Mouse (Mus musculus) ES-E14 (cell line): ENCODE data around the gene Foxl1. TPM values are rescaled to one million over a fixed set of nuclear protein-coding genes. Genes with fewer than 3 reads are reported as not detected.
A peak's percentile ranks its signal among the peaks of the same experiment; 100 is the strongest.

Source experiments
- DNase-seq: peaks from one replicate; pipeline ENCODE4 v3.0.0-alpha.2; 2013; ENCODE audit warnings: low read depth, low spot score
- H3K27ac ChIP-seq: 2 replicates; pipeline ENCODE4 v1.5.1; 2012; ENCODE audit warnings: low read depth, mild to moderate bottlenecking, low read length, moderate library complexity, mixed read lengths; ENCODE audit not compliant: poor library complexity, insufficient read depth, severe bottlenecking
- H3K36me3 ChIP-seq: 2 replicates; pipeline ENCODE4 v1.6.1; 2012; ENCODE audit warnings: mild to moderate bottlenecking, low read length, moderate library complexity, mixed read lengths; ENCODE audit not compliant: control insufficient read depth, poor library complexity, insufficient read depth, severe bottlenecking
- H3K4me1 ChIP-seq, 2 experiments: fragments of 150-350 bp in 1 of 2; sonication (generic) in 1 of 2; 2 replicates each; pipeline ENCODE4 v1.6.1; 2012; ENCODE audit warnings: low read length in 2 of 2, mild to moderate bottlenecking in 1 of 2, mixed read lengths in 1 of 2; ENCODE audit not compliant: control insufficient read depth in 2 of 2, insufficient read depth in 2 of 2, poor library complexity in 1 of 2
- H3K4me3 ChIP-seq, 2 experiments: fragments of 150-350 bp in 1 of 2; sonication (generic) in 1 of 2; 2 replicates each; pipeline ENCODE4 v1.5.1; 2012; ENCODE audit warnings: low read length in 2 of 2, low read depth in 1 of 2, mild to moderate bottlenecking in 1 of 2, mixed read lengths in 1 of 2; ENCODE audit not compliant: insufficient read depth in 1 of 2, poor library complexity in 1 of 2, severe bottlenecking in 1 of 2
- H3K9ac ChIP-seq: 2 replicates; pipeline ENCODE4 v1.6.1; 2012; ENCODE audit warnings: low read depth, mild to moderate bottlenecking, low read length, mixed read lengths; ENCODE audit not compliant: poor library complexity, insufficient read depth, severe bottlenecking
- H3K9me3 ChIP-seq: fragments of 150-350 bp; sonication (generic); 2 replicates; pipeline ENCODE4 v1.6.1; 2012; ENCODE audit warnings: low read depth, mild to moderate bottlenecking, low read length; ENCODE audit not compliant: control insufficient read depth, insufficient read depth
- CHD2 ChIP-seq: IDR thresholded peaks from 2 replicates; pipeline ENCODE4 v1.6.1; 2014; ENCODE audit warnings: mild to moderate bottlenecking, low read depth, low read length, inconsistent platforms
- HCFC1 ChIP-seq: IDR thresholded peaks from 2 replicates; pipeline ENCODE4 v1.6.1; 2012; ENCODE audit warnings: low read length, inconsistent platforms, borderline replicate concordance; ENCODE audit not compliant: insufficient read depth
- MAFK ChIP-seq: IDR thresholded peaks from 2 replicates; pipeline ENCODE4 v1.6.1; 2014; ENCODE audit warnings: mild to moderate bottlenecking, low read depth, low read length, inconsistent platforms; ENCODE audit not compliant: insufficient read depth
- ZC3H11A ChIP-seq: IDR thresholded peaks from 2 replicates; pipeline ENCODE4 v1.6.1; 2012; ENCODE audit warnings: low read depth, mild to moderate bottlenecking, inconsistent platforms, low read length, borderline replicate concordance
- ZNF384 ChIP-seq: IDR thresholded peaks from 2 replicates; pipeline ENCODE4 v1.6.1; 2012; ENCODE audit warnings: low read depth, low read length, inconsistent platforms
- in situ Hi-C, 2 experiments: fragments of 600-800 bp; cut with MboI; formaldehyde crosslinking; loops; one replicate each; pipeline ENCODE4 v1.15.1; 2025; ENCODE audit warnings: low sequenced_read_pairs in 2 of 2, inconsistent platforms in 1 of 2; ENCODE audit not compliant: unreplicated experiment in 2 of 2
- total RNA-seq: library from RNA; depleted of rRNA; stranded (reverse); fragments of 300-350 nt; gene quantifications from 2 replicates; pipeline ENCODE4 v1.2.3, GENCODE M21; 2012

Gene Foxl1
- total RNA-seq, 1 experiment, result 0.09 TPM

DNA sequence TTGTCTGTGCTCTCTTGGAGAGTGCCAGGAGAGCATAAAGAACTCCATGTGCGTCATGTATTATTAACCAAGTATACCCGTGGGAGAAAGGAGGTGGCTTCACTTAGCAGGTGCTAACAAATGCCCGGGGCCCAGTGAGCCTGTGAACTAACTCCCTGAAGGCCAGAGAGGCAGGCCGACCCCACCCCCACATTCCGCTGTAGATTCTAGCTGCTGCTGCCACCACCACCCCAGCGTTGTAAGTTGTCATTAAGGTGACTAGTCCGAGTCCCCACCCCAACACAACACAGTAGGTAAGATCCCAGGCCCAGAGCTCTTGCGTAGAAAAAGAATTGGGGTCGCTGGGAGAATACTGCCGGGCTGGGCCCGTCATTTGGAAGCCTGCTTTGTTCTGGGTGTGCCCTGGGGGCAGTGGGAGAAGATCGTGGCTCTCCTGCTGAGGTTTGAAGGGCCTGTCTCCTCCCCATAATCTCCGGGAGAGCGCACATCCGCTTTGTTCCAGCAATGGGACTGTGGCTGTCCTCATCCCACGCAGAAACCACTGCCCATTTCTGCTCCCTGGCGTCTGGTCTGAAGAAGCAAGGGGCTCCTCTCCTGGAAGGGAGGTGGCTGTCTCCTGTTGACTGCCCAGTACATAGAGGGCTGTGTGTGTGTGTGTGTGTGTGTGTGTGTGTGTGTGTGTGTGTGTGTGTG lies 3.0 kb upstream of the Foxl1 start:
- H3K9me3 ChIP-seq, result no peaks in the 10 kb centered on the region
- no peak for DNase-seq
- H3K9ac ChIP-seq, result no peak overlapping the region
- H3K27ac ChIP-seq, result no peak overlapping the region
- no peaks in the 10 kb centered on the region for H3K36me3 ChIP-seq
- no peak overlapping the region for H3K4me3 ChIP-seq
- TF ChIP-seq ZNF384, result no peak
- TF ChIP-seq ZC3H11A, result no peak
- TF ChIP-seq HCFC1, result no peak
- no peak for TF ChIP-seq CHD2
- no peak for TF ChIP-seq MAFK
- in situ Hi-C loops, result loop anchor here in 1 of 2 experiments (5.0 kb wide), 1 partner anchor 198 kb away; no protein-coding TSS in a partner anchor
- peaks cover 0 to 7% of the 10 kb centered on the region in 2 experiments; a peak in 1 of 4 replicates for H3K4me1 ChIP-seq

- TF ChIP-seq CHD2 (no peak), HCFC1 (no peak), MAFK (no peak), ZC3H11A (no peak), ZNF384 (no peak)
- no peak overlapping the region for H3K27ac ChIP-seq
- H3K9me3 ChIP-seq, result no peaks in the 10 kb centered on the region
- peaks cover 0 to 7% of the 10 kb centered on the region in 2 experiments; a peak in 1 of 4 replicates for H3K4me1 ChIP-seq
- peak overlapping the region; percentile 8 to 72; a peak in 3 of 4 replicates for H3K4me3 ChIP-seq
- no peak overlapping the region for H3K9ac ChIP-seq
- peak; percentile 86 for DNase-seq
- in situ Hi-C loops, result loop anchor here in 1 of 2 experiments (5.0 kb wide), 1 partner anchor 197 kb away; no protein-coding TSS in a partner anchor
- H3K36me3 ChIP-seq, result no peaks in the 10 kb centered on the region
Measured at GRCm38 (mm10) chr8:121125311-121125876, 2.3 kb upstream of the Foxl1 start.

- TF ChIP-seq ZC3H11A (no peak), MAFK (no peak), HCFC1 (no peak), ZNF384 (no peak), CHD2 (no peak)
- in situ Hi-C loops, result loop anchor here in 1 of 2 experiments (5.0 kb wide), 1 partner anchor 196 kb away; no protein-coding TSS in a partner anchor
- H3K9ac ChIP-seq, result no peak overlapping the region
Measured at GRCm38 (mm10) chr8:121126191-121126590, 1.5 kb upstream of the Foxl1 start.

DNA sequence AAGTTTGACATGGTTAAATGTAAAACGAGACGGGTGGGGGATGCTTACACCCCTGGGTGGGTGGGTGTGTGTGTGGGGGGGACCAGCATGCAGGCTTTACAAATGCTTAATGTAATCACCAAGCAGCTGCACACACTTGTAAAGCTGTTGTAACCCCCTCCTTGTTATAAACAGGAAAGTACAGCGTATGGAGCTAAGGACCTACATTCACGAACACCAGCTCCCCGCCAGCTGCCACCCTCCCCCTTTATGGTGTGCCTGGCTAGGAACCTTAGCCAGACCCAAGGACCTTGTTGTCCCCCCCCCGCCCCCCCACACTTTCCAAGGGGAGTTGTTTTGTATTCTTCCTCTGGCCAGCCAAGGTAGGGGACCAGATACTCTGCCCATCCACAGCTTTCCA lies 1.0 kb upstream of the Foxl1 start:
- no peak for DNase-seq
- TF ChIP-seq MAFK, result no peak
- no peak for TF ChIP-seq ZC3H11A
- no peak for TF ChIP-seq HCFC1
- no peak for TF ChIP-seq CHD2
- no peak for TF ChIP-seq ZNF384
- H3K4me3 ChIP-seq, result no peak overlapping the region
- H3K27ac ChIP-seq, result no peak overlapping the region
- in situ Hi-C loops, result loop anchor here in 1 of 2 experiments (5.0 kb wide), 1 partner anchor 196 kb away; no protein-coding TSS in a partner anchor
- no peaks in the 10 kb centered on the region for H3K36me3 ChIP-seq
- H3K4me1 ChIP-seq, result peaks cover 0 to 7% of the 10 kb centered on the region in 2 experiments; a peak in 1 of 4 replicates
- no peak overlapping the region for H3K9ac ChIP-seq
- H3K9me3 ChIP-seq, result no peaks in the 10 kb centered on the region

More at GRCm38 (mm10) chr8:121126191-121126590, 1.5 kb upstream of the Foxl1 start:
- Histone ChIP-seq H3K4me1 (peaks cover 0 to 7% of the 10 kb centered on the region in 2 experiments; a peak in 1 of 4 replicates), H3K4me3 (no peak overlapping the region), H3K36me3 (no peaks in the 10 kb centered on the region), H3K9me3 (no peaks in the 10 kb centered on the region), H3K27ac (no peak overlapping the region)
- DNase-seq, result no peak
